Mouse (Mus musculus) testis, adult 2 months (tissue): ENCODE measurements around the gene Zfp866. TPM values are rescaled to one million over a fixed set of nuclear protein-coding genes. Genes with fewer than 3 reads are reported as not detected.
A peak's percentile ranks its signal among the peaks of the same experiment; 100 is the strongest.

Source experiments
- H3K27ac ChIP-seq: fragments of 200-500 bp; 2 replicates; pipeline ENCODE4 v1.5.1; 2012; ENCODE audit warnings: low read depth, low read length; ENCODE audit not compliant: control insufficient read depth, insufficient read depth
- H3K27me3 ChIP-seq: fragments of 200-500 bp; 2 replicates; pipeline ENCODE4 v1.6.1; 2012; ENCODE audit warnings: mild to moderate bottlenecking, low read length, moderate library complexity; ENCODE audit not compliant: control insufficient read depth, insufficient read depth
- H3K36me3 ChIP-seq: fragments of 200-500 bp; 2 replicates; pipeline ENCODE4 v1.6.1; 2012; ENCODE audit warnings: mild to moderate bottlenecking, low read length; ENCODE audit not compliant: control insufficient read depth, insufficient read depth
- H3K4me1 ChIP-seq: fragments of 200-500 bp; 2 replicates; pipeline ENCODE4 v1.6.1; 2012; ENCODE audit warnings: low read length; ENCODE audit not compliant: control insufficient read depth, insufficient read depth
- H3K4me3 ChIP-seq: fragments of 200-500 bp; 2 replicates; pipeline ENCODE4 v1.5.1; 2012; ENCODE audit warnings: low read depth, mild to moderate bottlenecking, low read length, moderate library complexity, mixed read lengths; ENCODE audit not compliant: control insufficient read depth
- CTCF ChIP-seq: fragments of 200-500 bp; IDR thresholded peaks from 2 replicates; pipeline ENCODE4 v1.5.1; 2012; ENCODE audit warnings: low read depth, mild to moderate bottlenecking, inconsistent platforms, low read length, moderate library complexity; ENCODE audit not compliant: control insufficient read depth, insufficient read depth, insufficient replicate concordance
- POLR2A ChIP-seq: fragments of 200-500 bp; IDR thresholded peaks from 2 replicates; pipeline ENCODE4 v1.6.1; 2012; ENCODE audit warnings: low read depth, mild to moderate bottlenecking, inconsistent platforms, low read length, moderate library complexity; ENCODE audit not compliant: control insufficient read depth
- polyA plus RNA-seq: library from polyadenylated mRNA; depleted of rRNA; stranded (reverse); fragments of >200 nt; gene quantifications from 2 replicates; pipeline ENCODE4 v1.2.3, GENCODE M21; 2012; rRNA removed

The Zfp866 gene
- polyA plus RNA-seq, 1 experiment = 8.1 TPM

GRCm38 (mm10) chr8:69716403-69717231, 74.4 kb downstream of the Zfp866 start:
- no peaks in the 10 kb centered on the region; the same call in 1 of the 2 replicates for H3K36me3 ChIP-seq
- peak overlapping the region; percentile 91 for H3K27ac ChIP-seq
- no peaks in the 10 kb centered on the region; the same call in 1 of the 2 replicates for H3K4me1 ChIP-seq
- H3K27me3 ChIP-seq = no peaks in the 10 kb centered on the region
- H3K4me3 ChIP-seq = peak overlapping the region; percentile 91
- TF ChIP-seq CTCF = no peak
- TF ChIP-seq POLR2A = peak; percentile 57

GRCm38 (mm10) chr8:69715366-69715765, 75.6 kb downstream of the Zfp866 start:
- H3K4me1 ChIP-seq = no peaks in the 10 kb centered on the region; the same call in 1 of the 2 replicates
- no peaks in the 10 kb centered on the region; the same call in 1 of the 2 replicates for H3K36me3 ChIP-seq
- no peak for TF ChIP-seq POLR2A
- no peak overlapping the region for H3K27ac ChIP-seq
- H3K4me3 ChIP-seq = no peak overlapping the region
- H3K27me3 ChIP-seq = no peaks in the 10 kb centered on the region

- Histone ChIP-seq H3K27ac (no peak overlapping the region), H3K36me3 (no peaks in the 10 kb centered on the region; the same call in 1 of the 2 replicates), H3K4me3 (no peak overlapping the region), H3K27me3 (no peaks in the 10 kb centered on the region), H3K4me1 (no peaks in the 10 kb centered on the region; the same call in 1 of the 2 replicates)
- no peak for TF ChIP-seq CTCF
- TF ChIP-seq POLR2A = no peak
These were observed 77.5 kb downstream of the Zfp866 start for GRCm38 (mm10) chr8:69713516-69713915.

Other genes starting within 250 kb of the Zfp866 start
- 4.3 and 4.8 TPM in 2 replicates for gene Zfp868, start 165.6 kb downstream of the Zfp866 start, polyA plus RNA-seq
- 0.51 and 0.75 TPM in 2 replicates for gene Zfp964, start 136.7 kb downstream of the Zfp866 start, polyA plus RNA-seq
- gene Zfp869, start 80.5 kb downstream of the Zfp866 start, polyA plus RNA-seq = 1.4 TPM in 2 replicates
- gene Zfp963, start 41.2 kb downstream of the Zfp866 start, polyA plus RNA-seq = 0.47 and 0.48 TPM in 2 replicates
- gene Gm20422, start 16.3 kb downstream of the Zfp866 start, polyA plus RNA-seq = not detected in 2 replicates
- gene Atp13a1, start within 50 bp of the Zfp866 start, polyA plus RNA-seq = 22.6 and 23.6 TPM in 2 replicates
- 4.4 and 4.5 TPM in 2 replicates for gene Gmip, start 17.5 kb upstream of the Zfp866 start, polyA plus RNA-seq
- 7.9 and 10.1 TPM in 2 replicates for gene Lpar2, start 31.3 kb upstream of the Zfp866 start, polyA plus RNA-seq
- 187 and 222 TPM in 2 replicates for gene Pbx4, start 41.3 kb upstream of the Zfp866 start, polyA plus RNA-seq
- gene Cilp2, start 96.5 kb upstream of the Zfp866 start, polyA plus RNA-seq = 0.36 and 0.51 TPM in 2 replicates
- 844 and 936 TPM in 2 replicates for gene Tssk6, start 111.0 kb upstream of the Zfp866 start, polyA plus RNA-seq
- 122 and 131 TPM in 2 replicates for gene Ndufa13, start 111.4 kb upstream of the Zfp866 start, polyA plus RNA-seq
- gene Yjefn3, start 111.5 kb upstream of the Zfp866 start, polyA plus RNA-seq = 0.95 TPM in 2 replicates
- gene Gatad2a, start 205.2 kb upstream of the Zfp866 start, polyA plus RNA-seq = 80.8 and 84.9 TPM in 2 replicates